Mouse (Mus musculus): ENCODE results near the gene Gm10197.

DNA sequence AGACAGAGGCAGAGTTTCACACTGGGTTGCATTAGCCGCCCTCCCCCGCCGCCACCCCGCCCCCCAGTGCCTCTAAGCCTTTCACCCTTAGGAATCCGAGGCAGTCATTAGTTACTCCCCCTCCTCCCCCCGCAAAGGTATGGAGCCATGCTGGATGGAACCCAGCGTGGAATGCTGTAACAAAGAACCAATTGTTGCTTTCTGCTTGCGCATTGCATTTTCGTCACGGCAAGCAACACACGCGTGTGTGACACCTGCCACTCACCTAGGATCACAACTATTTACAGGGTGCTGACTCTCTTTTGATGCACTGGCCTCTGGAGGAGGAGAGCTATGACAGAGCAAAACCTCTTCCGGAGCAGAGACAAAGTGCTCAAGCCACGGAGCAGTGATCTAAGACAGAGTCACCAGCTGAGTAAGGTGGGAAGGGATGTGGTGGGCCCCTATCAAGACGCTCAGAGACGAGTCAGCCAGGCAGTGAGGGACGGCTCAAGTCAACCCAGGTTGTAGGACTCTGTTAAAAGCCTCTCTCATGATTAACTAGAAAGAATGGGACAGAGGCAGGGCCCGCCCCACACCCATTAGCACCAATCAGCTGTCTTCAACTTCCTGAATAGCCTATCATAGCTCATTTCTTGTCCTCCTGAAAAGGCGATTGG, 49.5 kb upstream of the Gm10197 start:
- TF ChIP-seq GATA1 (IDR thresholded peaks at IDR 0.05; ENCODE audit: borderline replicate concordance, low read length) (no peak), FLI1 (IDR thresholded peaks at IDR 0.05; ENCODE audit: low read length) (no peak)
